Mouse (Mus musculus) kidney, adult 2 months (tissue): Measurements from ENCODE around the gene Cdh23.

Experiments
- CTCF ChIP-seq: fragments of 200-500 bp; conservative IDR thresholded peaks from 2 replicates; pipeline ENCODE4 v1.5.1; 2011; ENCODE audit warnings: low read depth, mild to moderate bottlenecking, control low read depth, low read length, moderate library complexity, mixed read lengths; ENCODE audit not compliant: insufficient read depth, insufficient read length
- POLR2A ChIP-seq: fragments of 200-500 bp; IDR thresholded peaks from one replicate; pipeline ENCODE4 v1.6.1; 2011; ENCODE audit warnings: low read depth, low read length, control low read depth

DNA sequence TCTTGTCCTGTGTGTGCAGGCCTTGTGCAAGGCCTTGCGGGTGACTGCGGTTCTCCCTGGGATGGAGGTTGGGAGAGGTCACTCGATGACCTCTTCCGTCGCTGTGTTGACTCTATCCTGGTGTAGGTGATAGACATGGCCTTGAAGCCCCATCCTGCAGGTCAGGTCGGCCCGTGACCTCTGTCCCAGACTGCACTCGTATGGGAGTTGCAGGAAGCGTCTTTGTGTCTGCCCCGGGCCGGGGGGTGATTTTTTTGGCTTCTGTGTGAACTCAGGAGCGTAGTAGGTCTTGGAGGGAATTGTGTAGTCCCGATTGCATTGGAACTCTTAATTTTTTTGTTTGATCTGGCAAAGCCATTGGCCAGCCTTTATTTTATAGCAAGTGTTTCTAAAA is 418.3 kb downstream of the Cdh23 start:
- TF ChIP-seq POLR2A, result no peak
- no peak for TF ChIP-seq CTCF
